In the genomic region with DNA sequence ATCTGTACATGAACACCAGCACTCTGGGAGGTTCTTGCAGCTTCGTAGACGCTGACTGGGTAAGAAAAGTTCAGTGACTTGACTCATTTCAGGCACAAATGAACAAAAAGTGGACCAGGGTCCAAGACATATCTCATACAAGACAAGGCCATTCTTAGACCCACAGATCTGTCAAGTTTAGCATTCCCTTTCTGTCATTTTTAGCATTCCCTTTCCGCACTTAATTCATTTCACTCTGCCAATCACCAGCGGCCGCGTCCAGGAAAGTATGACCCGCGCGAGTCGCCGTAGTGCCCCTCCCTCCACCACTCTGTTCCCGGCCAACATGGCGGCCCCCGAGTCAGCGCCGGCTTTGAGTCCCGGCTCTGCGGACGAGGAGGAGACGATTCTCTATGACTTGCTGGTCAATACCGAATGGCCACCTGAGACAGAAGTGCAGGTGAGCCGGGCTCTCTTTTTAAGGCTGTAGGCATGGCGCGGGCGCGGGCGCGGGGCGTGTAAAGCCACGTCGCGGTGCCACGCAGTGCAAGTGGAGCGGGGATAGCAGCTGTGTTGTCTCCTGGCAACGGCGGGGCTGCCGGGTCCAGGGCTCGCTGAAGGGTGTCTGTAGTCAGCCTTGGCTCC, we compare ENCODE assay signal across 8 mouse cellular contexts. TPM values are rescaled to one million over a fixed set of nuclear protein-coding genes. Genes with fewer than 3 reads are reported as not detected.
DNase-seq lines count a peak whose midpoint lies in the region; ATAC-seq lines count a peak whose summit lies in the region.

Gene Nbas, plus strand, starts transcription at position 308 of the 624 bp plus-strand sequence.

- intact Hi-C loops in gastrocnemius, postnatal 14 days (cut with DNase I; ENCODE audit: low total_unique reads): no loop called here
- intact Hi-C loops in left cerebral cortex, postnatal 10 days (cut with DNase I): no loop called here

- peak; percentile 92 for DNase-seq in embryo, embryonic 10 days (ENCODE audit: low spot score)
- peak; percentile 86 for DNase-seq in gastrocnemius, postnatal 14 days
- DNase-seq in left cerebral cortex, postnatal 10 days (ENCODE audit: extremely low spot score in 1 of 2, low spot score in 2 of 2): peak; percentile 79 to 92
- peak; percentile 87 for DNase-seq in right cerebral cortex, postnatal 25 days
- DNase-seq in urinary bladder, postnatal 4 days (ENCODE audit: low spot score in 2 of 2): peak; percentile 79 to 89

- peak; percentile 80 for ATAC-seq in activated CD4-positive, CD25-positive, alpha-beta regulatory T cell, adult 4 months
- ATAC-seq in inflammation-experienced regulatory T-cells, adult 6 months: peak; percentile 80
- ATAC-seq in megakaryocyte-erythroid progenitor cell, adult 5-6 weeks (replicated peaks; ENCODE audit: low FRiP score, low TSS enrichment, poor library complexity, severe bottlenecking): peak; percentile 92

RNA-seq across cellular contexts. Expression of gene Nbas, which starts in this region (rescaled TPM):
- 10 to 100 TPM in 1 of 2 experiments, 1 to 10 TPM in 1; 9.4 to 13.6 TPM for polyA plus RNA-seq in activated CD4-positive, CD25-positive, alpha-beta regulatory T cell, adult 4 months (2017; shearing (Covaris generic))
- 10 to 100 TPM; 13.5 to 15.2 TPM for total RNA-seq in gastrocnemius, postnatal 14 days (2021)
- 10 to 100 TPM in 2 of 3 experiments, 1 to 10 TPM in 1; 8.6 to 21.6 (median 10.3) TPM for polyA plus RNA-seq in inflammation-experienced regulatory T-cells, adult 6 months (2017; shearing (Covaris generic))
- 10 to 100 TPM; 30.8 to 33.0 TPM for total RNA-seq in left cerebral cortex, postnatal 10 days (2021)
- total RNA-seq in megakaryocyte-erythroid progenitor cell, adult 5-6 weeks (2014; fragmentation: Nextera tagmentation): 18.7 and 19.7 TPM in 2 replicates
- 13.7 and 15.8 TPM in 2 replicates for total RNA-seq in megakaryocyte-erythroid progenitor cell, adult 5-6 weeks (2017)

Comparison
In these comparisons a context has a peak if more than half of its experiments do, and no peak if none do; other contexts are left out.
1. Peak in every context shown above with its lines: DNase-seq and ATAC-seq.